Mouse (Mus musculus): ENCODE data around the gene Zfp628. TPM values are rescaled to one million over a fixed set of nuclear protein-coding genes. Genes with fewer than 3 reads are reported as not detected.

The Zfp628 gene
- total RNA-seq, 2 experiments from 2014 or later: 13.7 to 15.5 TPM

DNA sequence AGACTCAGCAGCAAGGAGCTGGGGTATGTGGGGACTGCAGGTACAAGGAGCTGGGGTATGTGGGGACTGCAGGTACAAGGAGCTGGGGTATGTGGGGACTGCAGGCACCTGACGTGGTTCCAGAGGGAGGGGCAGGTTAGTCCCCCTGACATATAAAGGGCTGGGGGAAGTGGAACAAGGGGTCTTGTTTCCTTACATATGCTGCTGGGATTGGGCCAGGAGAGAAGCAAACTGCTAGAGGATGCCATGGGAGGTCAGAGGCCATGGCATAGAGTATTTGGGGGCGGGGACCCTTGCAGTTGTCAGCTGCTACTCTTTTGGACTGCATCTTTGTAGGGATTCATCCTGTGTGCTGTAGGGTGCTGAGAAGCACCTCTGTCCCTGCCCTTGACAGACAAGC, 2.5 kb downstream of the Zfp628 start:
- DNase-seq: no peak

- no peak for DNase-seq
These were observed 3.7 kb downstream of the Zfp628 start for GRCm38 (mm10) chr7:4918681-4919080.

DNA sequence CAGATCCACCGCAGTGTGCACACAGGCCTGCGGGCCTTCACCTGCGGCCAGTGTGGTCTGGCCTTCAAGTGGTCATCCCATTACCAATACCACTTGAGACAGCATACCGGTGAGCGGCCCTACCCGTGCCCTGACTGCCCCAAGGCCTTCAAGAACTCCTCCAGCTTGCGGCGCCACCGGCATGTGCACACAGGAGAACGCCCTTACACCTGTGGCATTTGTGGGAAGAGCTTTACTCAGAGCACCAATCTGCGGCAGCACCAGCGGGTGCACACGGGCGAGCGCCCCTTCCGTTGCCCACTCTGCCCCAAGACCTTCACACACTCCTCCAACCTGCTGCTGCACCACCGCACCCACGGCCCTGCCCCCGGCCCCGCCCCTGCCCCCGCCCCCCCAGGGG, 4.1 kb downstream of the Zfp628 start:
- no peak for DNase-seq

GRCm38 (mm10) chr7:4919971-4920370, 5.0 kb downstream of the Zfp628 start:
- no peak for DNase-seq

DNA sequence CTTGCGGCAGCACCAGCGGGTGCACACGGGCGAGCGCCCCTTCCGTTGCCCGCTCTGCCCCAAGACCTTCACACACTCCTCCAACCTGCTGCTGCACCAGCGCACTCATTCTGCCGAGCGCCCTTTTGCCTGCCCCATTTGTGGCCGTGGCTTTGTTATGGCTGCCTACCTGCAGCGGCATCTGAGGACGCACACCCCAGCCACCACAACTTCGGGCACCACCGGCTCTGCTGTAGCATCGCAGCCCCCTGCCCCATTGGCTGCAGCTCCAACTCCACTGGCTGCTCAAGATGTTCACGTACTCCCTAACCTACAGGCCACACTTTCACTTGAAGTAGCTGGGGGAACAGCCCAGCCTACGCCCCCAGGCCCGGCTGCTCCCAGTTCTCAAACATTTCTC, 5.5 kb downstream of the Zfp628 start:
- DNase-seq: no peak

DNA sequence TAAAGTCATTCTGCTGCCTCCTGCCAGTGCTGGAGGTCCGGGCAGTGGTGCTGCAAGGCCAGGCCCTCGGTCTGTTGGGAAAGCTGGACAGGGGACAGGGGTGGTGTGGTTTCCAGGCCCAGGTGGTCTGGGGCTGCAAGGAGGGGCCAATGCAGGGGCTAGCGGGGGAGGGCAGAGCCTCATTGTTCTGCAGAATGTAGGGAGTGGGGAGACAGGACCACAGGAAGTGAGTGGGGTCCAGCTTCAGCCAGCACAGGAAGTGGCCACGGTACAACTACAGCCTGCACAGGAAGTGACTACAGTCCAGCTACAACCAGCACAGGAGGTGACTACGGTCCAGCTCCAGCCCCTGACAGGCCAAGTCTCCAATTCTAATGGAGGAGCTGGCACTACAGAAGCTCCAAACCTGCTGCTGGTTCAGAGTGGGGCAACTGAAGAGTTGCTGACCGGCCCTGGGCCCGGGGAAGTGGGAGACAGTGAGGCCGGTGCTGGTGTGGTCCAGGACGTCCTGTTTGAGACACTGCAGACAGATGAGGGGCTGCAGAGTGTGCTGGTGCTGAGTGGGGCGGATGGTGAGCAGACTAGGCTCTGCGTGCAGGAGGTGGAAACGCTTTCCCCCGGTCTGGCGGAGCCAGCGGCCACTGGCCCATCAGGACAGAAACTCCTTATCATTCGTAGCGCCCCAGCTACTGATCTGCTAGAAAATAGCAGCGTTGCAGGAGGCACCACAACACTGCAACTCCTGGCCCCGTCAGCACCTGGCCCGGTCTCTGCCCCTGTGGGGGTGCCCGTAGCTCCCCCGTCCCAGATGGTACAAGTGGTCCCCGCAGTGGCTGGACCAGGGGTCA, 6.2 kb downstream of the Zfp628 start:
- no peak for DNase-seq

DNA sequence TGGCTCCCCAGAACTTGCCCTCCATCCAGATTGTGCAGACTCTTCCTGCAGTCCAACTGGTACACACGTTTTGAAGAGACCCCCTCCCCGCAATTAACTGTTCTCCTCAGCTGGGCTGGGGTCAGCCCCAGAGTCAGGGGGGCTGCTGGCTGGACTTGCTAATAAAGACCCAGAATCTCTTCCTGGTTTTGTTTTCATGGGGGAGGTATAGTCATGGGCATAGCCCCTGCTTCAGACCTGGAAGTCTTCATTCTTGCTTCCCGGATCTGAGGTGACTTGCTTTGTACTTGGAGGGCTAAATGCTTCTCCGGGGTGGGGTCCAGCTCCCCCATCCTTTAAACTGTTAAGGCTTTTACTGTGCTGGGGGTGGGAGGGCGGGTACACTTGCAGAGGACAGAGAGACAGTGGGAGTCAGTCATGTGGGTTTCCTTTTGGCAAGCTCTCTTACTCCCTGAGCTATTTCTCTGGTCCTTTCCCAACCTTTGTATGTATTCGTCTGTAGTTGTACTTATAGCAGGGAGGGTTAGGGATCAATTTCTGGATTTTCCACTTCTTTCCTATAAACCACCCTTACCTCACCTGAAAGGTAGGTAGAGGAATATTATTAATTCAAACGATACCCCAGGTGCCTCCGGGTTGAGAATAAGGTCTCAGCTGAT, 6.9 kb downstream of the Zfp628 start, which contains the start of gene Nat14:
Nat14 (plus strand) TSS at position 205 of the 659 bp plus-strand sequence.
- no peak for DNase-seq

- DNase-seq: peak; percentile 73 to 84
These were observed 7.5 kb downstream of the Zfp628 start for GRCm38 (mm10) chr7:4922508-4922907.

DNA sequence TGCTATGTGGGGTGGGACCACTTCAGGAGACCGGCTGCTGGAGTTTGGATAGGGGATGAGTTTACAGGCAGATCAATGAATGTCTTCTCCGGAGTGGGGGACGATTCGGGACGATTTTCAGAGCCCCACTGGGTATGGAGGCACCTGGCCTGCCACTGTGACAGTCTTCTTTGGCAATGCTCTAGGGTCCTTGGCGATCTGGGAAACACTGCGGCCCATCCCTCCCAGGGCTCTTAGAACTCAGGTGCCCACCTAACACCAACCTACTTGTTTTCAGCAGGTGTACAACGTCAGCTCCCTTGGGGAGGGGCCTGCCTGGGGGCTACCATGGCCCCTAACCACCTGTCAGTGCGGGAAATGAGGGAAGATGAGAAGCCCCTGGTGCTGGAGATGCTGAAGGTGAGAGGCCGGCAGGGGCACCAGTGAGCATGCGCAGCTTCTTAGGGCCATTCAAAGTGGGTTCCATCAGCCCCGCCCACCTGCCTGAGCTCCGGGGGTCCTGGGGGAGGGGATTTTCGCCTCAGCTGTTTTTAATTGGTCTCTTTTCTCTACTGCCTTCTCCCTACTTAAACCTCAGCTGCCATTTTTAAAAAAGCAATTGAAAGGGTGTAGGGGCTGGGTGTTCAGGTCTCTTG, 8.0 kb downstream of the Zfp628 start:
- DNase-seq: peak; percentile 39 to 60

- peak; percentile 75 to 78 for DNase-seq
These were observed 8.8 kb downstream of the Zfp628 start for GRCm38 (mm10) chr7:4923586-4924364.

GRCm38 (mm10) chr7:4924483-4924882, 9.5 kb downstream of the Zfp628 start:
- DNase-seq: no peak

DNA sequence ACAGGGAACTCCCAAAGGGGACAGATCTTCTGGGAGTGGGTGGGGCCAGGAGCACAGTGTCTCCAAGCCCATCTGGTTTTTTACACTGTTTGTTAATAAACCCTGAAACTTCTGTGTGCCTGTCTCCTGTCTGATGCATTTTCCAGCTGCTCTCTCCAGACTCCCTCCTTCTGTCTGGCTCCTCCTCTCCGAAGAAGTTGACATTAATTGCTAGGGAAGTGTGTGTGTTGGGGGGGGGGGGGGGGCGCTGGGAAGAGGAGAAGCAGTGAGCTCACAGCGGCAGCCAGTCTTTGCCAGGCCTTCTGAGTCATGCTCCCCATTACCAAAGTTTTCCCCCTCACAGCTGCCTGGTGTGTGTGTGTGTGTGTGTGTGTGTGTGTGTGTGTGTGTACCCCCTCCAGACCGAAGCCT, 9.9 kb downstream of the Zfp628 start:
- peak; percentile 61 to 71 for DNase-seq

DNA sequence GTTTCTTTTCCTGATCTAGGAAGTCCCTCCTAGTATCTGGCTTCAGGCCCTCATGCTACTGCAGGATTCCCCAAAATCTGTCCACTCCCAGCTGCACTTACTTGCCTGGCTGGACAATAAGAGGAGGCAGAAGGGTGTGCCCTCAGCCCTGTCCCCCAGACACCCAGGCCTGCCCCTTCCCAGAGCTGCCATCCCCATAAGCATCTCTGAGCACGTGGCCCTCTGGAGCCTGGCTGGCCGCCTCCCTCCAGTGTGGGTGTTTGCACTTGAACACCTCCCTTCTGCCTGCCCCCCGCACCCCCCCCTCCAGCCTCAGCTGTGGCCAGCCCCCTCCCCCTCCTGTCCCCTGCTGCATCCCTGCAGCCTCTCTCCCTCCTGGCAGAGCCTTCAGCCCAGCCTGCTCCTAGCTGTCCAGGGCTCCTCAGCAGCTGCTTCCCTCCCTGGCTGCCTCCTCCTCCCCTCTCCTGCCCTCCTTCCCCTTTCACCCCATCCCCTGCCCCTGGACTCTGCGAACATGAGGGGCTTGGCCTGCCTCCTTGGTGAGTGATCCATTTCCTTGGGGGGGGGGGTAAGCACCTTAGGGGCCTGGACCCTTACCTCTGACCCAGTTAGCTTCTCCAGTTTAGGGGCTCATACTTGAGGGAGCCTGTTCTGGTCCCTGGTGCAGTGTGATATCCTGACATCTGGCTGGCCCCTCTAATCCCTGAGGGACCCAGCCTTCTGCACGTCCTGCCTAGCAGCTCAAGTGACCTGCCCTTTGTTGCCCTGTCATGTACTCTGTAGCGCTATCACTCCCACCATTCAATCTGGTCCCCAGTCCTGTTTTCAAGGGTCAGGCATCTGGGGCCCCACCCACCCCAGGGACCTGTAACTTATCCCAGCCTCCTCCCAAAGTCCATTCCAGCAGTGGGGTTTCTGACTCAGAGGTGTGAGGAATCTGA, 10.7 kb downstream of the Zfp628 start, which contains the start of gene Ssc5d:
Ssc5d (plus strand) TSS at position 345 of the 941 bp plus-strand sequence.
- no peak for DNase-seq

- DNase-seq: no peak
These were observed 11.8 kb downstream of the Zfp628 start for GRCm38 (mm10) chr7:4926849-4927248.

GRCm38 (mm10) chr7:4927711-4928110, 12.7 kb downstream of the Zfp628 start:
- DNase-seq: no peak

DNA sequence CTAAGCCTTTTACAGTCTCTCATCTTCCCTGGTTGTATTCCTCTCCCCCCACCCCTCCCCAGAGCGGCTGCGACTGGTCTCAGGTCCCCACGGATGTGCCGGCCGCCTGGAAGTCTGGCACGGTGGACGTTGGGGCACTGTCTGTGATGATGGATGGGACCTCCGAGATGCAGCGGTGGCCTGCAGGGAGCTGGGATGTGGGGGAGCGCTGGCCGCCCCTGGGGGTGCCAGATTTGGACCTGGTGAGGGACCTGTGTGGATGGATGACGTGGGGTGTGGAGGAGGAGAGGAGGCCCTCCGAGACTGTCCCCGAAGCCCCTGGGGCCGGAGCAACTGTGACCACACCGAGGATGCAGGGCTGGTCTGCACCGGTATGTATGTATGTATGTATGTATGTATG, 13.3 kb downstream of the Zfp628 start:
- DNase-seq: no peak

DNA sequence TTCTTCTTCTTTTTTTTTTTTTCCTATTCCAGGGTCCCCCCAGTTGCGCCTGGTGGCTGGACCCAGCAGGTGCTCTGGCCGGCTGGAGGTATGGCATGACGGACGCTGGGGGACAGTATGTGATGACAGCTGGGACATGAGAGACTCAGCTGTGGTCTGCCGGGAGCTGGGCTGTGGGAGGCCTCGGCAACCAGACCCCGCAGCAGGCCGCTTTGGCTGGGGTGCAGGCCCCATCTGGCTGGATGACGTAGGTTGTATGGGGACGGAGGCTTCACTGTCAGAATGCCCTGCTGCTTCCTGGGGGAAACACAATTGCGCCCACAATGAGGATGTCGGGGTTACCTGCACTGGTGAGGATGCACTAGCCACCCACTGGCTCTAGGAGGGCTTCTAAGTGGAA, 18.1 kb downstream of the Zfp628 start:
- no peak for DNase-seq

DNA sequence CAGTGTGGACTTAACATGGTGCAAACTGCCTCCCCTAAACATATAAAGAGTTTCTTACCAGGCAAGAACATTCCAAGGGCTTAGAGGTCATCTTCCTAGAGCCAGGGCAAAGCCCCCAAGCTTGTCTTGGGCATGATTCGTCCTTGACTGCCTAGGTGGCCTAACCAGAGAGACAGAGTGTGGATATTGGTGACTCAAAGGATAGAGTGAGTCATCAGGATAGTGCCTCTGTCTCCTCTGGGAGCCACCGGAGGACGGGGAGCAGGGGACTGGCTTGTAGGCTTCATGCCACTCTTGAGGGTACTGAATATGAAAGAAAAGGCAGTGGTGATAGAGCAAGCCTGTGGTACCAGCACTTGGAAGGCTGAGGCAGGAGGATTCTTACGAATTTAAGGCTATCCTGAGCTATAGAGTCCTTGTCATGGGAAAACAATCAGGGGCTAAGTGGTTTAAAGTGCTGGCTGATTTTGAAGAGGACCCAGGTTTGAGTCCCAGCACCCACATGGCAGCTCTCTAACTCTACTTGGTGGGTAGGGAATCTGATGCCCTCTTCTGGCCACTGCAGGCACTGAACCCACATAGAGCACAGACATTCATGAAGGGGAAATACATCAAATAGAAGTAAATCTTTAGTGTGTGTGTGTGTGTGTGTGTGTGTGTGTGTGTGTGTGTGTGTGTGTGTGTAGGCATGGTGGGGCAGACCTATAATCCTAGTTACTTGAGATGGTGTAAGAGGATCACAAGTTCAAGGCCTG, 19.3 kb downstream of the Zfp628 start:
- DNase-seq: peak; percentile 33 to 43

- no peak for DNase-seq
These were observed 21.8 kb downstream of the Zfp628 start for GRCm38 (mm10) chr7:4936832-4937231.

GRCm38 (mm10) chr7:4937392-4937791, 22.4 kb downstream of the Zfp628 start:
- DNase-seq: no peak
